25 mouse cellular contexts compared by ENCODE assay signal in the genomic region with DNA sequence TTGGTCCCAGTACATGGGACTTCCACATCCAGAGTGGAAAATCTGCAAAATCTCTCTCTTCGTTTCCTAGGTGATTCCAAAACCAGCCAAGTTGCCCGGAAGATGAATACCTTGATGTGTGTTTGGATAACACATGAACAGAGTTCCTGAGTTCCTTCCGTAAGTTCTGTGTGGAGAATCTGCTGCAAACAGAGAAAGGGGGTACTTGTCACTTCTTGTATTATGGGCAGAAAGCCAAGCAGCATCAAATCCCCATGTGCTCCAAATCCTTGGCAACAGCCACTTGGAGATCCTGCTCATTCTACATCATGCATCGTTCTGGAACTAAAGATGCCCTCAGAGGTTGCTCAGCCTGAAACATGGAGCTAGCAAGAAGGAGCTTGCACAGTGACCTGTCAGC.
DNase-seq lines count a peak whose midpoint lies in the region; ATAC-seq lines count a peak whose summit lies in the region.
"Had no signal": no experiment of that assay in that cellular context is flagged by ENCODE, and none has a peak within 500 bp of the region (broad histone marks: within the 10 kb centered on the region; RNA-seq: fewer than 3 reads in every experiment).

No protein-coding gene starts in this region.

- no peaks in the 10 kb centered on the region for H3K27me3 ChIP-seq in forebrain, embryonic 14.5 days (replicated peaks; ENCODE audit: control insufficient read depth, insufficient read depth, low read length)
- peaks cover 28% of the 10 kb centered on the region for H3K27me3 ChIP-seq in forebrain, embryonic 13.5 days
- H3K27me3 ChIP-seq: heart, embryonic 13.5 days; intestine, embryonic 15.5 days had no signal

- no peaks in the 10 kb centered on the region for H3K9me3 ChIP-seq in forebrain, embryonic 14.5 days (replicated peaks; ENCODE audit: control insufficient read depth, low read length)
- no peaks in the 10 kb centered on the region for H3K9me3 ChIP-seq in forebrain, embryonic 13.5 days (replicated peaks)
- H3K9me3 ChIP-seq: embryonic facial prominence, embryonic 13.5 days; forebrain, embryonic 12.5 days; heart, embryonic 10.5 days; heart, embryonic 13.5 days; intestine, embryonic 15.5 days had no signal

- no peak for ATAC-seq in forebrain, embryonic 14.5 days
- no peak for ATAC-seq in forebrain, embryonic 13.5 days
- ATAC-seq: CD4-positive, CD25-positive, alpha-beta regulatory T cell, adult 4 months; intestine, embryonic 15.5 days had no signal

- H3K9ac ChIP-seq in forebrain, embryonic 14.5 days (ENCODE audit: low read length): no peak overlapping the region
- H3K9ac ChIP-seq in forebrain, embryonic 13.5 days: no peak overlapping the region
- H3K9ac ChIP-seq: embryonic facial prominence, embryonic 13.5 days; forebrain, embryonic 12.5 days; heart, embryonic 13.5 days; hindbrain, embryonic 14.5 days; intestine, embryonic 15.5 days had no signal

- H3K4me1 ChIP-seq in forebrain, embryonic 14.5 days (ENCODE audit: control insufficient read depth, insufficient read depth, low read length): no peaks in the 10 kb centered on the region
- H3K4me1 ChIP-seq in forebrain, embryonic 13.5 days: no peaks in the 10 kb centered on the region
- H3K4me1 ChIP-seq: heart, embryonic 10.5 days; heart, embryonic 13.5 days; intestine, embryonic 15.5 days had no signal

- H3K4me2 ChIP-seq in forebrain, embryonic 14.5 days (ENCODE audit: low read length): no peak overlapping the region
- no peak overlapping the region for H3K4me2 ChIP-seq in forebrain, embryonic 13.5 days
- H3K4me2 ChIP-seq: embryonic facial prominence, embryonic 13.5 days; forebrain, embryonic 12.5 days; heart, embryonic 13.5 days; hindbrain, embryonic 14.5 days; intestine, embryonic 15.5 days had no signal

- 72% methylated on average over 4 of the region's 4 CpGs for WGBS in forebrain, embryonic 14.5 days
- 77% methylated on average over 4 of the region's 4 CpGs for WGBS in forebrain, embryonic 13.5 days

- no peak overlapping the region for H3K27ac ChIP-seq in forebrain, embryonic 14.5 days (ENCODE audit: low read depth, low read length)
- H3K27ac ChIP-seq in forebrain, embryonic 13.5 days: no peak overlapping the region
- H3K27ac ChIP-seq: embryonic facial prominence, embryonic 13.5 days; forebrain, embryonic 12.5 days; heart, adult 2 months; heart, embryonic 10.5 days; heart, embryonic 13.5 days; hindbrain, embryonic 14.5 days; intestine, embryonic 15.5 days had no signal

- no peaks in the 10 kb centered on the region for H3K36me3 ChIP-seq in forebrain, embryonic 14.5 days (ENCODE audit: control insufficient read depth, insufficient read depth, low read length)
- H3K36me3 ChIP-seq in forebrain, embryonic 13.5 days (ENCODE audit: poor library complexity, severe bottlenecking): no peaks in the 10 kb centered on the region
- H3K36me3 ChIP-seq: embryonic facial prominence, embryonic 13.5 days; forebrain, embryonic 12.5 days; heart, embryonic 10.5 days; heart, embryonic 13.5 days; intestine, embryonic 15.5 days had no signal

- H3K4me3 ChIP-seq in forebrain, embryonic 14.5 days (ENCODE audit: low read depth, low read length): no peak overlapping the region
- H3K4me3 ChIP-seq in forebrain, embryonic 13.5 days: no peak overlapping the region
- H3K4me3 ChIP-seq: embryonic facial prominence, embryonic 13.5 days; forebrain, embryonic 12.5 days; heart, adult 2 months; heart, embryonic 10.5 days; heart, embryonic 13.5 days; intestine, embryonic 15.5 days had no signal

- DNase-seq in forebrain, embryonic 14.5 days (ENCODE audit: low spot score): peak; percentile 49
- peak; percentile 15 to 45 for DNase-seq in left cerebral cortex, postnatal 14 days (ENCODE audit: low spot score in 2 of 2)
- no peak for DNase-seq in left cerebral cortex, adult 9 months (ENCODE audit: low spot score in 2 of 2)
- peak; percentile 20 for DNase-seq in testis, postnatal 10 days (ENCODE audit: low spot score)
- no peak for DNase-seq in testis, postnatal 14 days (ENCODE audit: low spot score)
- no peak for DNase-seq in cerebellum, adult 11 months
- DNase-seq: adrenal gland, adult 2 months; adrenal gland, postnatal 14 days; cerebellum, adult 2 months; cerebellum, adult 9-11 months; cerebellum, postnatal 25 days; gastrocnemius, postnatal 10 days; gastrocnemius, postnatal 36 days; heart, adult 2 months; heart, postnatal 14 days; heart, postnatal 4 days; kidney, adult 11 months had no signal

- intact Hi-C loops in left cerebral cortex, postnatal 14 days (cut with DNase I): no loop called here

Comparison
In these comparisons a context has a peak if more than half of its experiments do, and no peak if none do; other contexts are left out.
1. DNase-seq: peak in forebrain, embryonic 14.5 days (single experiment), left cerebral cortex, postnatal 14 days (2 of 2) and testis, postnatal 10 days (single experiment); none in left cerebral cortex, adult 9 months (0 of 2), testis, postnatal 14 days (single experiment) and cerebellum, adult 11 months (single experiment).